Mouse (Mus musculus) liver, adult 2 months (tissue): Measurements from ENCODE around the gene Fbxo21.

Experiments used
- CTCF ChIP-seq: fragments of 200-500 bp; IDR thresholded peaks from 2 replicates; pipeline ENCODE4 v1.5.1; 2011; ENCODE audit warnings: low read depth, low read length, control low read depth
- POLR2A ChIP-seq: fragments of 200-500 bp; IDR thresholded peaks from 2 replicates; pipeline ENCODE4 v1.6.1; 2011; ENCODE audit warnings: low read length, control low read depth; ENCODE audit not compliant: insufficient read depth; ENCODE audit errors: extremely low read depth

- TF ChIP-seq CTCF = no peak
- TF ChIP-seq POLR2A = no peak
These were observed 51.9 kb downstream of the Fbxo21 start for GRCm38 (mm10) chr5:118028191-118029034.
